Mouse (Mus musculus): ENCODE data around the gene Rmnd1.

DNA sequence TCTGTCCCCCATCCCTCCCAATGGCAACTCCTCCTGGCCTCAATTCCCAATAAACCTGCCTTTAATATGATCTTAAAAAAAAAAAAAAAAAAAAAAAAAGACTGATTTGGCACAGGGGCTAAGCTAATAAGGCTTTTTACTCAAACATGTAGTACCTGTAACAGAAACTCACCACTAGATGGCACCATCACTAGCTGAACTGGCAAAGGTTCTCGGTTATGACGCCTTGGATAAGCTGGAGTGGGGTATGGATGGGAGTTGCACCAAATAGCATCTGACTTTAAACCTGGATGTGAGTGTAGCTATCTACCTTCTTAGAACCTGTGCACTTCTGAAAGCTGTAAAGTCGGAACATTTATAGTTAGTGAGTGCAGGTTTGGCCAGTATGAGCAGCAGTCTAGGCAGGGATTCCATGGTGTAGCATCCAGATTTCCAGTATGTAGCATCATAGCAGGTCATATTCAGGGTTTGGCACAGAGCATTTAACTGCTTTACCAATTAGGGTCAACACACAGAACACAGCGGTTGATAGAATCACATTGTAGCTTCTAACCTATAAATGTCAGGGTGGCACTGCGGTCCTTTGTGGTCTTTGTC lies 27.2 kb downstream of the Rmnd1 start:
- TF ChIP-seq CTCF (IDR thresholded peaks at IDR 0.05; ENCODE audit: extremely low read depth, insufficient read depth, insufficient read length, insufficient replicate concordance), result peak; percentile 35; the same call in 1 of the 2 replicates
- TF ChIP-seq POLR2A (IDR thresholded peaks at IDR 0.05; ENCODE audit: low read depth, low read length), result no peak
